Mouse (Mus musculus) hindbrain, embryonic 11.5 days (tissue): ENCODE data around the gene Aldh16a1. TPM values are rescaled to one million over a fixed set of nuclear protein-coding genes. Genes with fewer than 3 reads are reported as not detected.
"Not testable (repeated sequence)": the region's sequence is repeated elsewhere in the genome, so short reads cannot be mapped to it uniquely, and the experiment has no call there.

Source experiments
- ATAC-seq: fragments of 200-750 bp; cut with Nextera tagmentation; 2 replicates; pipeline ENCODE4 v1.8.0; 2017; ENCODE audit warnings: mild to moderate bottlenecking, moderate TSS enrichment, moderate library complexity; ENCODE audit not compliant: low FRiP score
- DNase-seq: peaks from one replicate; pipeline ENCODE4 v3.0.0-alpha.2; 2015; ENCODE audit warnings: low spot score
- H3K27ac ChIP-seq: fragments of 300-500 bp; sonication (generic); 2 replicates; pipeline ENCODE4 v1.5.1; 2014; ENCODE audit warnings: mild to moderate bottlenecking, low read depth, low read length
- H3K27me3 ChIP-seq: fragments of 300-500 bp; sonication (generic); 2 replicates; pipeline ENCODE4 v1.6.1; 2014; ENCODE audit warnings: mild to moderate bottlenecking, low read length, moderate library complexity, mixed read lengths; ENCODE audit not compliant: control insufficient read depth, insufficient read depth
- H3K36me3 ChIP-seq: fragments of 300-500 bp; sonication (generic); 2 replicates; pipeline ENCODE4 v1.6.1; 2014; ENCODE audit warnings: mild to moderate bottlenecking, low read length, moderate library complexity, mixed read lengths; ENCODE audit not compliant: control insufficient read depth, insufficient read depth
- H3K4me1 ChIP-seq: fragments of 300-500 bp; sonication (generic); replicated peaks from 2 replicates; pipeline ENCODE4 v1.6.1; 2014; ENCODE audit warnings: low read length, mixed read lengths; ENCODE audit not compliant: control insufficient read depth, insufficient read depth
- H3K4me2 ChIP-seq: fragments of 300-500 bp; sonication (generic); replicated peaks from 2 replicates; pipeline ENCODE4 v1.6.1; 2014; ENCODE audit warnings: mild to moderate bottlenecking, low read depth, low read length
- H3K4me3 ChIP-seq: fragments of 300-500 bp; sonication (generic); 2 replicates; pipeline ENCODE4 v1.5.1; 2014; ENCODE audit warnings: low read depth, low read length
- H3K9ac ChIP-seq: fragments of 300-500 bp; sonication (generic); 2 replicates; pipeline ENCODE4 v1.6.1; 2014; ENCODE audit warnings: low read depth, low read length
- H3K9me3 ChIP-seq: fragments of 300-500 bp; sonication (generic); 2 replicates; pipeline ENCODE4 v1.6.1; 2016; ENCODE audit warnings: low read length; ENCODE audit not compliant: control insufficient read depth
- WGBS: fragments of 180-500 bp; shearing (Covaris S2); extraction: QIAGEN DNeasy Blood & Tissue Kit; methylation state at CpG from one replicate; pipeline ENCODE4 v1.1.7; 2014; 5-methylcytosine and 5-hydroxymethylcytosine counted together
- polyA plus RNA-seq: library from polyadenylated mRNA; unstranded; fragments of >200 nt; fragmentation: Nextera tagmentation; extraction: Ambion mirVana; gene quantifications from 2 replicates; pipeline ENCODE4 v1.2.1, GENCODE M21; 2014

Gene Aldh16a1
- polyA plus RNA-seq, 1 experiment from 2014 or later = 28.6 TPM

- peak overlapping the region; percentile 70 for H3K9ac ChIP-seq
- peak; percentile 80 for DNase-seq
- under 1% methylated on average over 17 of the region's 17 CpGs for WGBS
- H3K27ac ChIP-seq = peak overlapping the region; percentile 93
- peak overlapping the region; percentile 45 for H3K4me2 ChIP-seq
- H3K36me3 ChIP-seq = peaks cover 21% of the 10 kb centered on the region
- no peaks in the 10 kb centered on the region for H3K9me3 ChIP-seq
- no peak for ATAC-seq
- H3K27me3 ChIP-seq = no peaks in the 10 kb centered on the region
- H3K4me3 ChIP-seq = peak overlapping the region; percentile 38
- H3K4me1 ChIP-seq = peaks cover 8% of the 10 kb centered on the region
Observed at GRCm38 (mm10) chr7:45129318-45129717, 25.1 kb downstream of the Aldh16a1 start.

GRCm38 (mm10) chr7:45128624-45129246 is 25.6 kb downstream of the Aldh16a1 start, which contains the start of gene Rpl13a:
Gene Rpl13a, minus strand, starts transcription at chr7:45128761.
- Histone ChIP-seq H3K36me3 (peaks cover 21% of the 10 kb centered on the region), H3K27me3 (no peaks in the 10 kb centered on the region), H3K9ac (peak within 1 kb of the TSS; percentile 100), H3K27ac (peak within 1 kb of the TSS; percentile 93), H3K4me1 (peaks cover 8% of the 10 kb centered on the region), H3K9me3 (no peaks in the 10 kb centered on the region), H3K4me2 (peak within 1 kb of the TSS; percentile 93), H3K4me3 (peak within 1 kb of the TSS; percentile 99)
- WGBS = under 1% methylated on average over 48 of the region's 48 CpGs
- ATAC-seq (peak; percentile 94), DNase-seq (peak; percentile 98)

- Histone ChIP-seq H3K4me3 (peak overlapping the region; percentile 99), H3K9ac (peak overlapping the region; percentile 100), H3K27ac (peak overlapping the region; percentile 84), H3K4me1 (peaks cover 8% of the 10 kb centered on the region), H3K4me2 (peak overlapping the region; percentile 93), H3K36me3 (peaks cover 22% of the 10 kb centered on the region), H3K27me3 (no peaks in the 10 kb centered on the region), H3K9me3 (no peaks in the 10 kb centered on the region)
- 1% methylated on average over 6 of the region's 6 CpGs for WGBS
- peak; percentile 31 for DNase-seq
- ATAC-seq = no peak
Observed at GRCm38 (mm10) chr7:45127700-45128224, 26.6 kb downstream of the Aldh16a1 start.

- H3K9me3 ChIP-seq = no peaks in the 10 kb centered on the region
- WGBS = 60% methylated on average over 21 of the region's 21 CpGs
- no peaks in the 10 kb centered on the region for H3K27me3 ChIP-seq
- DNase-seq = peak; percentile 34
- ATAC-seq = no peak
- H3K9ac ChIP-seq = peak overlapping the region; percentile 100
- peak overlapping the region; percentile 99 for H3K4me3 ChIP-seq
- H3K4me1 ChIP-seq = peaks cover 8% of the 10 kb centered on the region
- H3K27ac ChIP-seq = peak overlapping the region; percentile 84
- peak overlapping the region; percentile 93 for H3K4me2 ChIP-seq
- H3K36me3 ChIP-seq = peaks cover 27% of the 10 kb centered on the region
Observed at GRCm38 (mm10) chr7:45126844-45127699, 27.3 kb downstream of the Aldh16a1 start.

GRCm38 (mm10) chr7:45126147-45126843 is 28.1 kb downstream of the Aldh16a1 start:
- Histone ChIP-seq H3K27ac (peak overlapping the region; percentile 84; the same call in 1 of the 2 replicates), H3K4me3 (peak overlapping the region; percentile 99; the same call in 1 of the 2 replicates), H3K9me3 (no peaks in the 10 kb centered on the region), H3K4me2 (peak overlapping the region; percentile 93), H3K36me3 (peaks cover 35% of the 10 kb centered on the region), H3K27me3 (no peaks in the 10 kb centered on the region), H3K9ac (peak overlapping the region; percentile 100; the same call in 1 of the 2 replicates), H3K4me1 (peaks cover 8% of the 10 kb centered on the region)
- DNase-seq (no peak), ATAC-seq (no peak)
- WGBS = 78% methylated on average over 17 of the region's 17 CpGs

GRCm38 (mm10) chr7:45125649-45126048 is 28.7 kb downstream of the Aldh16a1 start:
- not testable (repeated sequence) for H3K27me3 ChIP-seq, H3K9ac ChIP-seq, H3K27ac ChIP-seq, ATAC-seq, DNase-seq, H3K4me2 ChIP-seq, H3K4me1 ChIP-seq, H3K9me3 ChIP-seq
- H3K36me3 ChIP-seq = peaks cover 39% of the 10 kb centered on the region
- H3K4me3 ChIP-seq = peak overlapping the region; percentile 6; the same call in 1 of the 2 replicates
- WGBS = 61% methylated on average over 5 of the region's 5 CpGs

GRCm38 (mm10) chr7:45125144-45125600 is 29.2 kb downstream of the Aldh16a1 start:
- WGBS = 20% methylated on average over 7 of the region's 7 CpGs
- no peaks in the 10 kb centered on the region for H3K9me3 ChIP-seq
- 0 out of 2 replicates have a peak overlapping the region, but pooled peaks have one; percentile 6 for H3K4me3 ChIP-seq
- no peak overlapping the region for H3K4me2 ChIP-seq
- no peaks in the 10 kb centered on the region for H3K27me3 ChIP-seq
- no peak overlapping the region for H3K9ac ChIP-seq
- H3K36me3 ChIP-seq = peaks cover 40% of the 10 kb centered on the region
- H3K4me1 ChIP-seq = peaks cover 8% of the 10 kb centered on the region
- H3K27ac ChIP-seq = 0 out of 2 replicates have a peak overlapping the region, but pooled peaks have one; percentile 19
- DNase-seq (peak; percentile 64), ATAC-seq (no peak)
